Mouse (Mus musculus): Measurements from ENCODE around the gene Capn12. TPM values are rescaled to one million over a fixed set of nuclear protein-coding genes. Genes with fewer than 3 reads are reported as not detected.
"Not testable (repeated sequence)": the region's sequence is repeated elsewhere in the genome, so short reads cannot be mapped to it uniquely, and the experiment has no call there.

Capn12 gene
- total RNA-seq, 4 experiments from 2014 or later: 0.12 to 0.32 (median 0.23) TPM

DNA sequence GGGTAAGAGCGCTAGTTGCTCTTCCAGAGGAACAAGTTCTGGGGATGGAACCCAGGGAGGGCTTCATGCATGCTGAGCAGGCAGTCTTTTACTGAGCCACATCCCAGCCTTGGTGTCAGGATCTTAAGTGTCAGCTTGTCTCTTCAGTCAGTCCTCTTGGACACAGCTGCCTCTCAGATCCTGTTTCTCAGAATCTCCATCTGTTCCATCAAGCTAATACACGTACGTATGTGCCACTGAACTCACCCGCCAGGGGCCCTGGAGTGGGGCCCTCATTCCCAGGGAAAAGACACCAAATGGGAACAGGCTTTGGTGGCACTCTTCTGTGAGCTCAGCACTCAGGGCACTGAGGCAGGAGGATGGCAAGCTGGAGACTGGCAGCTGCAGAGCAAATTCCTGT lies 3.4 kb upstream of the Capn12 start:
- no peak for DNase-seq (ENCODE audit: low spot score)

DNA sequence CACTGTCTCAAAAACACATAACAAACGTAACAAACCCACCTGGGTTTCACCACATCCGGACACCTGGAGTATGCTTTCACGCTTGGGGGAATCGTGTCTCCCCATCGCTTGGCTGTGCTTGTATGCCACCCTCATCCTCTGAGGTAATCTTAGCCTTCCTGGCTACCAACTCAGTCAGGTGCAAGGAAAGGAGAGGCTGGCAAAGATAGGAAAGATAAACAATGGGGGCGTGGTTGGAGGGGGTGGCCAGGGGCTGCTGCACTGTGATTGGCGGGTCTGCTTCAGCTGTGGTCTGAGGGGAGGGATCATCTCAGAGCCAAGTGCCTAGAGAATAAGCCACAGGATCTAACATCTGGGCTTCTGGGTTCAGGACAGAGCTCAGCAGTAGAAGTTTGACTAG lies 1.6 kb upstream of the Capn12 start:
- no peak for DNase-seq (ENCODE audit: low spot score)

- no peak for DNase-seq (ENCODE audit: low spot score)
These were observed 668 bp upstream of the Capn12 start for GRCm38 (mm10) chr7:28880554-28880953.

GRCm38 (mm10) chr7:28883039-28883438 lies 1.8 kb downstream of the Capn12 start:
- no peak for DNase-seq (ENCODE audit: low spot score)

DNA sequence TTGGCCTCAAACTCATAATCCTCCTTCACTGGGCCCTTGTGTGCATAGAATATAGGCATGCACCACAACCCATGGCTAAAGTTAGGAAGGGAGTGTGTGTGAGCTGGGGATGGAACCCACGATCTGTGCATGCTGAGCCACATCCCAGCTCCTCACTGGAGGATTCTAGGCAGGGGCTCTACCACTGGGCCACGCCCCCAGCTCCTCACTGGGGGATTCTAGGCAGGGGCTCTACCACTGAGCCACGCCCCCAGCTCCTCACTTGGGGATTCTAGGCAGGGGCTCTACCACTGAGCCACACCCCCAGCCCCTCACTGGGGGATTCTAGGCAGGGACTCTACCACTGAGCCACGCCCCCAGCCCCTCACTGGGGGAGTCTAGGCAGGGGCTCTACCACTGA lies 2.5 kb downstream of the Capn12 start:
- not testable (repeated sequence) for DNase-seq (ENCODE audit: low spot score)

DNA sequence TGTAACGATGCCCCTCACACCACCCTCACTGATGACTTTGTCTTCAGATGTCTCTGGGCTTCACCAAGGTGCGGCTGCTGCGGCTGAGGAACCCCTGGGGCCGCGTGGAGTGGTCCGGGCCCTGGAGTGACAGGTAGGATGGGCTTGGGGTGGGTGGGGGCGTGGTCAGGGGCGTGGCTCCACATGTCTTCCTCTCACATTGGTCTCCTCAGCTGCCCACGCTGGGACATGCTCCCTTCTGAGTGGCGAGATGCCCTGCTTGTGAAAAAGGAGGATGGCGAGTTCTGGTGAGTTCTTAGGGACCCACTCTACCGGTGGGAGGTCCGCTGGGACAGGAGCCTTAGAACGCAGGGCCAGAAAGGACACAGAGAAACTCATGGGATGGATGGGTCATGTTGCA lies 5.3 kb downstream of the Capn12 start:
- DNase-seq (ENCODE audit: low spot score): no peak

DNA sequence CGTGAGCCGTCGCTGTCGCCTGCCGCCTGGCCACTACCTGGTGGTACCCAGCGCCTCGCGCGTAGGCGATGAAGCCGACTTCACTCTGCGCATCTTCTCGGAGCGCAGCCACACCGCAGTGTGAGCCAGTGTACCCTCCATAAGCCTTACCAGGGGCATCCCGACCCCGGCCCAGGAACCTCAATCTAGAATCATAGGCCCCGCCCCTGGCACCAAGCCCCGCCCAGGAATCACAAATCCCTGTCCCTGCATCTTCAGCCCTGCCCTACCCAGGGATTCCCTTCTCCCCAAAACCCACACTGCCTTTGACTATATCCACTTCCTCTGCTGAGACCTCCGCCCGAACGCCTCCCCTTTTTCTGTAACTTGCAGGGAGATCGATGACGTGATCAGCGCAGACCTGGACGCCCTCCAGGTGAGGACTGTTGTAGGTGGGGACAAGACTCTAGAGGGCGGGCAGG lies 7.5 kb downstream of the Capn12 start:
- DNase-seq (ENCODE audit: low spot score): no peak

- no peak for DNase-seq (ENCODE audit: low spot score)
These were observed 11.4 kb downstream of the Capn12 start for GRCm38 (mm10) chr7:28892601-28893000.

GRCm38 (mm10) chr7:28893643-28894265 lies 12.5 kb downstream of the Capn12 start:
- DNase-seq (ENCODE audit: low spot score): no peak

DNA sequence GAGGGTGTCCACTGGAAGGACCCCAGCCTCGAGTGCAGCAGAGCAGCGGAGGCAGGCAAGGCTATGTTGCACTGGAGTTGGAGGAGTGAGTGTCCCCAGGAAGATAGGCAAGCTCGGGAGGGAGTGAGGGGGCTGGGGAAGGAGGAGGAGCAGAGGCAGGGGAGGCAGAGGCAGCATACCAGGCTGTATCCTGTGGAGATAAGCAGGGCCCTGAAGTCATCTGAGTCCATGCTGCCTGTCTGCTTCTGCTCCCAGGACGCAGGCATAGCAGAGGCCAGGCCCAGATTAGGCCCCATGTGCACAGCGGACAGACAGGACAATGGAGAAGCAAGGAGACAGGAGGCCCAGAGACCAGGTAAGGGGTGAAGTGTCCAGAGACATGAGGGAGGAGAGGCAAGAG lies 13.7 kb downstream of the Capn12 start:
- no peak for DNase-seq (ENCODE audit: low spot score)

DNA sequence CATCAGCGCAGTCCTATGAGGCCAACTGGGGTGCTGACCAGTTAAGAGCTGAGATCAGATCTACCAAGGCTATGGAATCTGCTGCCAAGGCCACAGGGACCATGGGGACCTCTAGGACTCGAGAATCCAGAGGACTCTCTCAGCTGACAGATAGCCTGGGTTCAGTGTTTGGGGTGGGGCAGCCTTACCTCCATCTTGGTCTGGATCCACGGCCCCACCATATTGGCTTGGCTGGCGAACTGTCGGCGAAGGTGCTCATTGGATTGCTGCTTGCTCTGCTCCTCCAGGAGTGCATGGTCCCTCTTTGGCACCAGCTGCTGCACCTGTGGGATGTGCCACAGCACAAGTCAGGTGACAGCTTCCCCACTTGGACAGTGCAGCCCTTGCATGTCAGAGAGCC lies 16.4 kb downstream of the Capn12 start:
- no peak for DNase-seq (ENCODE audit: low spot score)

DNA sequence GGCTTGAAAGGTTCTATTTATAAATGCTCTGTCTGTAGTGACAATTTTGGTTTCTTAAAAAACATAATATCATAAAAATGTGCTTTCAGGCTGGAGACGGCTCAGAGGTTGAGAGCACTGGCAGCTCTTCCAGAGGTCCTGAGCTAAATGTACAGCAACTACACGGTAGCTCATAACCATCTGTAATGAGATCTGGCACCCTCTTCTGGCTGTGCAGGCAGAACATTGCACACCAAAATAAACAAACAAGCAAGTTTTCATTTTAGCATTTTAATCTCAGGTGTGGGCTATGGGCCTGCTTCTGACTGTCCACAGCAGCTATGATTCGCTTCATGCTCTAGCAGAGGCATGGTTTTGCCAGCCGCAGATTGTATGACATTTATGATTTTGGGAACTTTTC lies 18.8 kb downstream of the Capn12 start:
- DNase-seq (ENCODE audit: low spot score): no peak

GRCm38 (mm10) chr7:28901311-28902125 lies 20.3 kb downstream of the Capn12 start:
- DNase-seq (ENCODE audit: low spot score): peak; percentile 71

DNA sequence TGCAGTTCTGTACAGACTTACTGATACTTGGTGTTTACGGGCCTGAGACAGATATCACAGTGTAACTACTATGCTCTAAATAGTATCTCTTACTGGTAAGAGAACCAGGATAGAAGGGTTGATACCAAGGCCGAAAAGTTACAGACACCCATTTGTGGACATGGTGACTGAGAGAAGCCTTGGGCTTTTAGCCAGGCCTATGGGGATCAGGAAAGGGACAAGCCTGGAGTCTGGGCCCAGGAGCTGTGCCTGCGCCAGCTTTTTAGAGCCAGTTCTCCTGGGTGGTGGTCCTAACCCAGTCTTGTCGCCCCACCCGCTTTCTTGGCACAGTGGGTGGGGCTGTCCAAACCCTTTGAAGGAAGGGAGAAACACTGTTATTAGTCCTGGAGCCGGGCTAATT lies 21.0 kb downstream of the Capn12 start:
- DNase-seq (ENCODE audit: low spot score): no peak

DNA sequence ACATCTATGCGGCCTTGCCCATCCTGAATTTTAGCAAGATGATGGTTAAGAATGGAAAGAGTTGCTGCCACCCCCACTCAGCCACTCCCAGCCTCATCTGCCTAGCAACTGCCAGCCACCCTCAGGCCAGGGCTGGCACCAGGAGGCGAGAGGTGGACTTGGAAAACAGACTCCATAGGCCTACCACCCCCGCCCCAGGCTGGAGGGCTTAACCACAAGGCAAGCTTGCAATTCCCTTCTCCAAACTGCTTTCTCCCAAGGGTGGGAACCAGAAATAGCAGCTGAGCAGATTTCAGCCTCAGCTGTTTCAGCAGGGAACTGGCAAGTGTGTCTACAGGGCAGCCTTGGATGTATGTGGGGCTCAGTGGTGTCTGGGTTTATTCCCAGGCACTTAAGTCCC lies 21.6 kb downstream of the Capn12 start:
- no peak for DNase-seq (ENCODE audit: low spot score)

GRCm38 (mm10) chr7:28903778-28904177 lies 22.6 kb downstream of the Capn12 start:
- DNase-seq (ENCODE audit: low spot score): no peak

DNA sequence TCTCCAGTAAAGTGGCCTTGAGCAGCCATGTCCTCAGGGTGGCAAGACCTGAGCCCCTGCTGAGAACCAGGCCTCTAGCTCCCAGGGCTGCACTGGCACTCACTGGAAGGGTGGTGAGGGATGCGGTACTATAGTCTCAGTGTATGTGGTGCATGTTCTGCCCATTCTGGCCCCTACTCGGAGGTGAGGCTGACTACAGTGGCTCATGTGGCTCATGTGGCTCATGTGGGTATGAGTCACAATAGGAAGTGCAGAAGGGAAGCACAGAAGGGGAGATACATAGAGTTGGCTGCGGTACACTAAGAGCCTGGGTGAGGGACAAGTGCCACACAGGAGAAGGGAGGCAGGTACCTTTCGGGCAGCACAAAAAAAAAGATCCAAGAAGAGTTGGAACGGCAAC lies 26.0 kb downstream of the Capn12 start:
- DNase-seq (ENCODE audit: low spot score): no peak

GRCm38 (mm10) chr7:28911632-28912031 lies 30.4 kb downstream of the Capn12 start:
- DNase-seq (ENCODE audit: low spot score): peak; percentile 88

GRCm38 (mm10) chr7:28913171-28913570 lies 31.9 kb downstream of the Capn12 start:
- DNase-seq (ENCODE audit: low spot score): no peak

GRCm38 (mm10) chr7:28916491-28916890 lies 35.3 kb downstream of the Capn12 start:
- no peak for DNase-seq (ENCODE audit: low spot score)

GRCm38 (mm10) chr7:28917503-28918426 lies 36.5 kb downstream of the Capn12 start:
- no peak for DNase-seq (ENCODE audit: low spot score)

GRCm38 (mm10) chr7:28918540-28918939 lies 37.3 kb downstream of the Capn12 start:
- DNase-seq (ENCODE audit: low spot score): no peak
